Mouse (Mus musculus) stomach, embryonic 15.5 days (tissue): ENCODE results near the gene Muc20. TPM values are rescaled to one million over a fixed set of nuclear protein-coding genes. Genes with fewer than 3 reads are reported as not detected.

Source experiments
- ATAC-seq: fragments of 200-750 bp; cut with Nextera tagmentation; 2 replicates; pipeline ENCODE4 v1.8.0; 2017; ENCODE audit warnings: low read depth, moderate number of reproducible peaks, moderate TSS enrichment; ENCODE audit not compliant: insufficient read depth, low FRiP score
- H3K27ac ChIP-seq: fragments of 300-500 bp; sonication (generic); 2 replicates; pipeline ENCODE4 v1.5.1; 2015; ENCODE audit warnings: mild to moderate bottlenecking, inconsistent platforms
- H3K27me3 ChIP-seq: fragments of 300-500 bp; sonication (generic); replicated peaks from 2 replicates; pipeline ENCODE4 v1.6.1; 2015; ENCODE audit warnings: inconsistent platforms
- H3K36me3 ChIP-seq: fragments of 300-500 bp; sonication (generic); 2 replicates; pipeline ENCODE4 v1.6.1; 2015; ENCODE audit warnings: inconsistent platforms
- H3K4me1 ChIP-seq: fragments of 300-500 bp; sonication (generic); 2 replicates; pipeline ENCODE4 v1.6.1; 2015; ENCODE audit warnings: inconsistent platforms
- H3K4me2 ChIP-seq: fragments of 300-500 bp; sonication (generic); 2 replicates; pipeline ENCODE4 v1.6.1; 2015; ENCODE audit warnings: mild to moderate bottlenecking, inconsistent platforms
- H3K4me3 ChIP-seq: fragments of 300-500 bp; sonication (generic); replicated peaks from 2 replicates; pipeline ENCODE4 v1.5.1; 2015; ENCODE audit warnings: inconsistent platforms
- H3K9ac ChIP-seq: fragments of 300-500 bp; sonication (generic); 2 replicates; pipeline ENCODE4 v1.6.1; 2015; ENCODE audit warnings: inconsistent platforms
- H3K9me3 ChIP-seq: fragments of 300-500 bp; sonication (generic); 2 replicates; pipeline ENCODE4 v1.6.1; 2016; ENCODE audit warnings: inconsistent platforms
- WGBS: fragments of 180-500 bp; shearing (Covaris S2); methylation state at CpG from one replicate; pipeline ENCODE4 v1.1.7; 2015; 5-methylcytosine and 5-hydroxymethylcytosine counted together
- polyA plus RNA-seq: library from polyadenylated mRNA; unstranded; fragments of >200 nt; fragmentation: Nextera tagmentation; extraction: Ambion mirVana; gene quantifications from 2 replicates; pipeline ENCODE4 v1.2.1, GENCODE M21; 2015

The Muc20 gene
- polyA plus RNA-seq, 1 experiment from 2014 or later: 0.06 TPM

- Histone ChIP-seq H3K4me1 (peaks cover 10% of the 10 kb centered on the region; the same call in 1 of the 2 replicates), H3K4me3 (peak overlapping the region; percentile 32), H3K9me3 (no peaks in the 10 kb centered on the region), H3K36me3 (no peaks in the 10 kb centered on the region), H3K27me3 (no peaks in the 10 kb centered on the region), H3K4me2 (peak overlapping the region; percentile 59), H3K9ac (no peak overlapping the region), H3K27ac (no peak overlapping the region)
- no peak for ATAC-seq
- 7% methylated on average over 6 of the region's 6 CpGs for WGBS
Measured at GRCm38 (mm10) chr16:32815160-32815605, 17.9 kb upstream of the Muc20 start.

- H3K9me3 ChIP-seq: no peaks in the 10 kb centered on the region
- H3K36me3 ChIP-seq: no peaks in the 10 kb centered on the region
- no peak overlapping the region for H3K27ac ChIP-seq
- peaks cover 10% of the 10 kb centered on the region; the same call in 1 of the 2 replicates for H3K4me1 ChIP-seq
- WGBS: 18% methylated on average over 14 of the region's 14 CpGs
- H3K4me2 ChIP-seq: peak overlapping the region; percentile 59
- no peak overlapping the region for H3K9ac ChIP-seq
- peak overlapping the region; percentile 32 for H3K4me3 ChIP-seq
- no peaks in the 10 kb centered on the region for H3K27me3 ChIP-seq
- ATAC-seq: peak; percentile 52; the same call in 1 of the 2 replicates
Measured at GRCm38 (mm10) chr16:32814539-32814938, 17.3 kb upstream of the Muc20 start.

GRCm38 (mm10) chr16:32813771-32814170 lies 16.5 kb upstream of the Muc20 start:
- Histone ChIP-seq H3K27ac (no peak overlapping the region), H3K9ac (no peak overlapping the region), H3K36me3 (no peaks in the 10 kb centered on the region), H3K9me3 (no peaks in the 10 kb centered on the region), H3K4me2 (no peak overlapping the region), H3K27me3 (no peaks in the 10 kb centered on the region), H3K4me1 (peaks cover 10% of the 10 kb centered on the region; the same call in 1 of the 2 replicates), H3K4me3 (no peak overlapping the region)
- 71% methylated on average over 3 of the region's 3 CpGs for WGBS
- no peak for ATAC-seq

- no peak for ATAC-seq
- 46% methylated on average over 9 of the region's 9 CpGs for WGBS
- no peak overlapping the region for H3K4me3 ChIP-seq
Measured at GRCm38 (mm10) chr16:32813362-32813761, 16.1 kb upstream of the Muc20 start.

GRCm38 (mm10) chr16:32812888-32813361 lies 15.7 kb upstream of the Muc20 start:
- Histone ChIP-seq H3K4me1 (peaks cover 10% of the 10 kb centered on the region; the same call in 1 of the 2 replicates), H3K27ac (no peak overlapping the region), H3K4me2 (peak overlapping the region; percentile 40), H3K36me3 (no peaks in the 10 kb centered on the region), H3K4me3 (no peak overlapping the region), H3K27me3 (no peaks in the 10 kb centered on the region), H3K9ac (no peak overlapping the region), H3K9me3 (no peaks in the 10 kb centered on the region)
- ATAC-seq: no peak
- WGBS: 2% methylated on average over 9 of the region's 9 CpGs

More at GRCm38 (mm10) chr16:32813362-32813761, 16.1 kb upstream of the Muc20 start:
- Histone ChIP-seq H3K4me1 (peaks cover 10% of the 10 kb centered on the region; the same call in 1 of the 2 replicates), H3K36me3 (no peaks in the 10 kb centered on the region), H3K4me2 (peak overlapping the region; percentile 40), H3K27ac (no peak overlapping the region), H3K9me3 (no peaks in the 10 kb centered on the region), H3K9ac (no peak overlapping the region), H3K27me3 (no peaks in the 10 kb centered on the region)

DNA sequence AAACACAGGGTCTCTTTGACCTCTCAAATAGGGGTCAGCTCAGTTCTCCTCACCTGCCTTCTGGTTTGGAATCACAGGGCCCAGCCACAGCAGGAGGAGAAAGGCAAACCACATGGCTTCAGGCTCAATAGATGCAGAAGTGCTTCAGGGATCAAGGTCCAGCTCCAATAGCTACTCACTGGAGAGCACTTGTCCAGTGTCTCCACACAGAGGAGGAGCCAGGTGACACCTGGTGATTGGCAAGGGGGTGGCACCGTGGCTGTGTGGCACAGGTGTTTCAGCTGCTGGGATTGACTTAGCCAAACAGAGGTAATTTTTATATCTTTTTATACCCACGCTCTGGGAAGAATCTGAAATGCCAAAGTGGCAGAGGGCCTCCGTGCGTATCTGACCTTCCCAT lies 13.1 kb upstream of the Muc20 start, which contains the start of gene Smbd1:
Gene Smbd1, minus strand, starts transcription at position 157 of the 400 bp plus-strand sequence.
- H3K9me3 ChIP-seq: no peaks in the 10 kb centered on the region
- WGBS: 91% methylated on average over 4 of the region's 4 CpGs
- no peak within 1 kb of the TSS for H3K4me3 ChIP-seq
- H3K36me3 ChIP-seq: no peaks in the 10 kb centered on the region
- no peak for ATAC-seq
- H3K9ac ChIP-seq: no peak within 1 kb of the TSS
- H3K27ac ChIP-seq: no peak within 1 kb of the TSS
- H3K4me1 ChIP-seq: peaks cover 9% of the 10 kb centered on the region; the same call in 1 of the 2 replicates
- no peak within 1 kb of the TSS for H3K4me2 ChIP-seq
- no peaks in the 10 kb centered on the region for H3K27me3 ChIP-seq

- no peak overlapping the region for H3K4me2 ChIP-seq
- H3K9me3 ChIP-seq: no peaks in the 10 kb centered on the region
- peak overlapping the region; percentile 31; the same call in 1 of the 2 replicates for H3K27ac ChIP-seq
- no peak overlapping the region for H3K9ac ChIP-seq
- WGBS: 51% methylated on average over 8 of the region's 8 CpGs
- no peaks in the 10 kb centered on the region for H3K27me3 ChIP-seq
- peak; percentile 57; the same call in 1 of the 2 replicates for ATAC-seq
- peaks cover 6% of the 10 kb centered on the region; the same call in 1 of the 2 replicates for H3K4me1 ChIP-seq
- H3K4me3 ChIP-seq: no peak overlapping the region
- H3K36me3 ChIP-seq: no peaks in the 10 kb centered on the region
Measured at GRCm38 (mm10) chr16:32807408-32808185, 10.4 kb upstream of the Muc20 start.

GRCm38 (mm10) chr16:32805151-32805550 lies 7.9 kb upstream of the Muc20 start:
- Histone ChIP-seq H3K27ac (no peak overlapping the region), H3K4me3 (no peak overlapping the region), H3K4me2 (no peak overlapping the region), H3K4me1 (peaks cover 6% of the 10 kb centered on the region; the same call in 1 of the 2 replicates), H3K9me3 (no peaks in the 10 kb centered on the region), H3K36me3 (no peaks in the 10 kb centered on the region), H3K27me3 (no peaks in the 10 kb centered on the region), H3K9ac (no peak overlapping the region)
- 58% methylated on average over 7 of the region's 7 CpGs for WGBS
- no peak for ATAC-seq

GRCm38 (mm10) chr16:32803901-32804300 lies 6.7 kb upstream of the Muc20 start:
- no peaks in the 10 kb centered on the region for H3K27me3 ChIP-seq
- no peaks in the 10 kb centered on the region for H3K9me3 ChIP-seq
- ATAC-seq: no peak
- no peaks in the 10 kb centered on the region for H3K36me3 ChIP-seq
- H3K4me3 ChIP-seq: no peak overlapping the region
- H3K4me1 ChIP-seq: peaks cover 6% of the 10 kb centered on the region; the same call in 1 of the 2 replicates
- H3K4me2 ChIP-seq: no peak overlapping the region
- 32% methylated on average over 5 of the region's 5 CpGs for WGBS
- H3K9ac ChIP-seq: no peak overlapping the region
- no peak overlapping the region for H3K27ac ChIP-seq

DNA sequence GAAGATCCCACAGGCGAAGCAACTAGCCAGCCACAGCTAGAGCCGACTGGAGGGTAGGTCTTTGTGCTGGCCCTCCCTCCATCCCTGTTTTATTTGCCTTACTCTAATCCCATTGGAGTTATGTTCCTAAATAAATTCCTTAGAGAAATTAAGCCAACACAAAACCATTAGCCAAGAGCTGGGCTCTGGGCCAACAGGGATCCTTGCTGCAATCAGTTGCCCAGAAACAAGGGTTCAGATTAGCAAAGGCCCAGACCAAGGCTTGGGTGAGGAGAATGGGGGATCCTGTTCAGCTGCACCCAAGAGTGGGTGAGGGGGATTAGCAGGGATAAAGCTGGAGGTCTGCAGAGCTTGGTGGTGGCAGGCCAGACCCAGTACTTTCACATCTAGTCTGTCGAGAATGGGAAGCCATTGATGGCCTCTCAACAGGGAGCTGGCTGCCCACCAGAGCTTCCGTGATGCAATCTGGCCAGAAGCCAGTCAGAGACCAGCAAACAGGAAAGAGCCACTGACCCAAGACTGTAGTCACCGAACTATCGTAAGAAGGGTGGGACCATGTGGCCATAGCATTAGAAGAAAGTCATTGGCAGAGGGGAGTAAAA lies 6.1 kb upstream of the Muc20 start:
- H3K4me3 ChIP-seq: no peak overlapping the region
- H3K27ac ChIP-seq: peak overlapping the region; percentile 52; the same call in 1 of the 2 replicates
- H3K36me3 ChIP-seq: no peaks in the 10 kb centered on the region
- peak; percentile 13; the same call in 1 of the 2 replicates for ATAC-seq
- H3K4me2 ChIP-seq: no peak overlapping the region
- WGBS: 47% methylated on average over 6 of the region's 6 CpGs
- H3K9ac ChIP-seq: no peak overlapping the region
- H3K27me3 ChIP-seq: no peaks in the 10 kb centered on the region
- no peaks in the 10 kb centered on the region for H3K9me3 ChIP-seq
- peaks cover 6% of the 10 kb centered on the region; the same call in 1 of the 2 replicates for H3K4me1 ChIP-seq

- no peak overlapping the region for H3K27ac ChIP-seq
- H3K4me2 ChIP-seq: no peak overlapping the region
- no peaks in the 10 kb centered on the region for H3K9me3 ChIP-seq
- no peaks in the 10 kb centered on the region for H3K27me3 ChIP-seq
- H3K9ac ChIP-seq: no peak overlapping the region
- no peaks in the 10 kb centered on the region for H3K36me3 ChIP-seq
- H3K4me1 ChIP-seq: no peaks in the 10 kb centered on the region
- ATAC-seq: peak; percentile 47; the same call in 1 of the 2 replicates
- WGBS: 70% methylated on average over 14 of the region's 14 CpGs
- no peak overlapping the region for H3K4me3 ChIP-seq
Measured at GRCm38 (mm10) chr16:32796676-32797425, 384 bp downstream of the Muc20 start.
